13 mouse cellular contexts compared by ENCODE assay signal in genomic region chr6:39414106-39414505, GRCm38 (mm10). TPM values are rescaled to one million over a fixed set of nuclear protein-coding genes. Genes with fewer than 3 reads are reported as not detected.
DNase-seq lines count a peak whose midpoint lies in the region; ATAC-seq and TF ChIP-seq lines count a peak whose summit lies in the region.
"Had no signal": no experiment of that assay in that cellular context is flagged by ENCODE, and none has a peak within 500 bp of the region (broad histone marks: within the 10 kb centered on the region; RNA-seq: fewer than 3 reads in every experiment).

No protein-coding gene starts in this region.

- H3K9ac ChIP-seq in kidney, postnatal 0 days (ENCODE audit: low read depth, low read length) = no peak overlapping the region
- no peak overlapping the region for H3K9ac ChIP-seq in neural tube, embryonic 13.5 days
- H3K9ac ChIP-seq: embryonic facial prominence, embryonic 13.5 days had no signal

- no peaks in the 10 kb centered on the region for H3K4me1 ChIP-seq in kidney, postnatal 0 days (replicated peaks; ENCODE audit: insufficient read depth, low read length)
- peaks cover 33% of the 10 kb centered on the region for H3K4me1 ChIP-seq in neural tube, embryonic 13.5 days (replicated peaks)

- no peaks in the 10 kb centered on the region for H3K9me3 ChIP-seq in kidney, postnatal 0 days (replicated peaks; ENCODE audit: low read length)
- no peaks in the 10 kb centered on the region for H3K9me3 ChIP-seq in neural tube, embryonic 13.5 days
- H3K9me3 ChIP-seq: embryonic facial prominence, embryonic 13.5 days had no signal

- no peak for ATAC-seq in kidney, postnatal 0 days (replicated peaks; ENCODE audit: low FRiP score, low read depth)
- no peak for ATAC-seq in neural tube, embryonic 13.5 days (ENCODE audit: low read depth)

- H3K27ac ChIP-seq in kidney, postnatal 0 days = no peak overlapping the region
- H3K27ac ChIP-seq in neural tube, embryonic 13.5 days (replicated peaks) = peak overlapping the region; percentile 61
- H3K27ac ChIP-seq: embryonic facial prominence, embryonic 13.5 days; macrophage had no signal

- H3K27me3 ChIP-seq in kidney, postnatal 0 days (ENCODE audit: insufficient read depth, low read length) = no peaks in the 10 kb centered on the region
- H3K27me3 ChIP-seq in neural tube, embryonic 13.5 days = no peaks in the 10 kb centered on the region

- H3K4me3 ChIP-seq in kidney, postnatal 0 days (replicated peaks; ENCODE audit: low read depth, low read length) = no peak overlapping the region
- no peak overlapping the region for H3K4me3 ChIP-seq in neural tube, embryonic 13.5 days
- H3K4me3 ChIP-seq: embryonic facial prominence, embryonic 13.5 days had no signal

- H3K36me3 ChIP-seq in kidney, postnatal 0 days (ENCODE audit: insufficient read depth, low read length) = no peaks in the 10 kb centered on the region
- H3K36me3 ChIP-seq in neural tube, embryonic 13.5 days = peaks cover 7% of the 10 kb centered on the region

- WGBS in kidney, postnatal 0 days = 88% methylated on average over 1 of the region's 1 CpGs
- WGBS in neural tube, embryonic 13.5 days = 67% methylated on average over 1 of the region's 1 CpGs

- no peak for DNase-seq in kidney, postnatal 0 days (ENCODE audit: low spot score)
- no peak for DNase-seq in kidney, adult 11 months
- DNase-seq in neural tube, embryonic 10.5 days (ENCODE audit: extremely low spot score, low spot score) = no peak
- peak; percentile 47 for DNase-seq in adipocyte (ENCODE audit: low spot score)
- DNase-seq in cerebellum, adult 9-10 months = no peak
- DNase-seq in cerebellum, postnatal 14 days = no peak
- DNase-seq: adrenal gland, postnatal 36 days; cerebellum, adult 2 months; left cerebral cortex, postnatal 4 days; thymus, adult 18-20 months had no signal

- TF ChIP-seq CTCF in kidney, postnatal 0 days (IDR thresholded peaks at IDR 0.05; ENCODE audit: low read depth) = peak; percentile 50; the same call in 1 of the 2 replicates

- H3K4me2 ChIP-seq in kidney, postnatal 0 days (ENCODE audit: low read length) = no peak overlapping the region
- no peak overlapping the region for H3K4me2 ChIP-seq in neural tube, embryonic 13.5 days
- H3K4me2 ChIP-seq: embryonic facial prominence, embryonic 13.5 days had no signal

RNA-seq across cellular contexts. Expression of gene Mkrn1, which starts 6.2 kb away (rescaled TPM):
- polyA plus RNA-seq in kidney, postnatal 0 days (2015; fragmentation: Nextera tagmentation; extraction: Ambion mirVana) = 62.7 and 66.8 TPM in 2 replicates
- 215 and 237 TPM in 2 replicates for polyA plus RNA-seq in neural tube, embryonic 13.5 days (2015; fragmentation: Nextera tagmentation; extraction: Ambion mirVana)

RNA-seq across cellular contexts. Expression of gene Rab19, which starts 33.1 kb away (rescaled TPM):
- polyA plus RNA-seq in kidney, postnatal 0 days (2015; fragmentation: Nextera tagmentation; extraction: Ambion mirVana) = 4.2 and 4.3 TPM in 2 replicates
- 0.44 TPM in 1 of 2 replicates, not detected in the other for polyA plus RNA-seq in neural tube, embryonic 13.5 days (2015; fragmentation: Nextera tagmentation; extraction: Ambion mirVana)

RNA-seq across cellular contexts. Expression of gene Slc37a3, which starts 36.6 kb away (rescaled TPM):
- 46.8 and 57.3 TPM in 2 replicates for polyA plus RNA-seq in kidney, postnatal 0 days (2015; fragmentation: Nextera tagmentation; extraction: Ambion mirVana)
- polyA plus RNA-seq in neural tube, embryonic 13.5 days (2015; fragmentation: Nextera tagmentation; extraction: Ambion mirVana) = 60.3 and 65.9 TPM in 2 replicates
